Mouse (Mus musculus) retina, adult 2 months (tissue): Measurements from ENCODE around the gene Tbcd.

ENCODE experiments used
- DNase-seq: peaks from one replicate; pipeline ENCODE4 v3.0.0-alpha.2; 2012; ENCODE audit warnings: low read depth, low spot score

The Tbcd gene

DNA sequence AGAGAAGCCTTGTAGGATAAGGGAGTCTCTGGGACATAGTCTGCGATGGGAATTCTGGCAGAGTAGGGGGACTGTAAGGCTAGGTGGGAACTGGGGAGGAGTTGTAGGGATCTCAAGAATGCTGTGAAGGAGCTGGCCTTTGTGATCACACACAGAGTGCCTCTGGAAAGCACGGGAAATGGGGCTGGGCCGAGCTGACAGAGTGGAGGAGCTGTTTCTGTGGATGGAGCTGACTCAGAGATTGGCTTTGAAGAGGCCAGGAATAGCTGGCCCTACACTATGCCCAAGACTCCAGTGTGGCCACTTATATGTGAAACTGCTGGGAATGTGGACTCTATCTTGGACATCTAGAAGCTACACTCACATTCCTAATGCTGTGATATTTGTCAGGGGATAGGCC, 84.8 kb downstream of the Tbcd start:
- no peak for DNase-seq

DNA sequence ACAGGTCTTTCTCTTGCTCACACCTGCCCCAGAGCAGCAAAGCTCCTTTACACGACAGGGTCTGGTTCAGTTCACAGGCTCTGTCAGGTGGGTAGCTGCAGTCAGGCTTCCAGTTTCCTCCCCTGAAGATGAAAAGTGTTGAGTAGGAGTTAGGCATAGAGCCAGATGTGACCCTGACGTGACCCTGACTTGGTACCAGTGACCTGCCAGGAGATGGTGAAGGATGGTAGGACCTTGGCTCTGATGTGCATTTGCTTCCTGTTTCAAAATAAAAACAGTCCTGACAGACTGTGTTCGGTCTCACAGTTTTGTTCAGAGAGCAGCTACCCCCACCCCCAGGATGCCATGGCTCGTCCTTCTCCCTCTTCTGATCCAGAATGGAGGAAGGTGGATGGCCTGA, 90.7 kb downstream of the Tbcd start:
- DNase-seq: no peak

DNA sequence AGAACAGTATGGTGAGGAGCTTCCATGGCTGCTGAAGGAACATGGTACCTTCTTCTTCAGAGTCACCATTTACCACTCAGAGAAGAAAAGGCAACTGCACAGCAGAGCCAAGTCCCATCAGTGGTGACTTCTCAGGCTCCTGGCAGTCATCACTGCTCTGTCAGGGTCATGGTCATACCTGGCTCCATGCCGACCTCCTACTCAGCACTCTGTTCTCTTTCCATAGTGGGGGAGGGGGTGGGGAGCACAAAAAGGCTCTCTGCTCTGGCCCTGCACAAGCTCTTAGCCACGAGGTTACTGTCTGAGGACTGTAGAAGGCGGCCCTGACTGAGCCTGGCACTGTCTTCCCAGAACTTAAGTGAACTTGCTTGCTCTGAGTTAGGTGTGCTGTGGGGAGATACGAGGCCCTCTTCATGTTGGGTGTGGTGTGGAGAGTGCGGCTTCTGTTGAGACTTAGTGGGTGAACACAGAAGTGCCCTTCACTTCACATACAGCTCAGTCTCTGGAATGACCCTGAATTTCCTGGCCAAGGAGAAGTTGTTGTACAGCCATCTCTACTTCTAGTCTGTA, 91.6 kb downstream of the Tbcd start:
- no peak for DNase-seq

DNA sequence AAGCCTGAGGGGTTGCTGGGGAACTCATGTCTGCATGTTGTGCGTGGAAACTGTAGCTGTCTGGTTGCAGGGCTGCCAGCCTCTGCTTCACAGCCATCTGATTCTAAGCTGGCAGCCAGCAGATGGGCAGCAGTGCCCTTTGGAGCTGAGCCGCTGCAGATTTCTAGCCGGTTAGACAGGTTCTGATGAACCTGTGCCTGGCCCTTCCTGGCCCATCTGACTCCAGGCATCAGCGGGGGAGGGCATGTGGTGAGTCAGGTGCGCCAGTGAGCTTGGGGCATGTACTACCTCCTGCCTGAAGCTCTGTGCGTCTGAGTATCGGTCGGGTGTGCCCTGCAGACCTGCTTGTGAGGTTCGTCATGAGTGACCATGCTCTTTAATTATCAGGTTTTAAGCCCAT, 92.2 kb downstream of the Tbcd start:
- DNase-seq: no peak

DNA sequence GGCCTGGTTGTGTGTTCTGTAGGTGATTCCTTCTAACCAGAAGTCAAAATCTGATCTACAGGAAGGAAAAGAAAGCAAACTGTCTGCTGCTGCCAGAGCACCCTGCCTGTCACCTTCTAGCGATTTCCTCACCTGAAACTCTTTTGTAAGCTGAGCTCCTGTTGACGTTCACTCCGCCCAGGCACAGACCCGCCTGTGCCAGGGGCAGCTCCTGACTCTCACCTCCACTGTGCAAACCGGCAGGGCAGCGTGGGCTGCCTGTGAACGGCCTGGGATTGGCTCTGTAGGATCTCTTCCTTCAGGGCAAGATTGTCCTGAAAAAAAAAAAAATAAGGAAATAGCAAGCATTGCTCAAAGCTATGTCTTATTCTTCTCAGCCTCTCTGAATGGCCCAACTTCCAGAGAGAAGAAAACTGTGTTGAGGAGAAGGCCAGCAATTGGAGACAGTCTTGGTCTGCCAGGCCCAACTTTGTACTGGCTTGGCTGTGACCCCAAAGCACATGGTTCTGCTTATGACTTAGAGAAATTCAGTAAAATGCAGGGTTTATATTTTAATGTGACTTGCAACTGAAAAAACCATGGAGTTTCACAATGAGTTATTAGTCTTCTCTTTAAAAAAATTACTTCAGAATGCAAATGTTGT, 93.1 kb downstream of the Tbcd start:
- no peak for DNase-seq

DNA sequence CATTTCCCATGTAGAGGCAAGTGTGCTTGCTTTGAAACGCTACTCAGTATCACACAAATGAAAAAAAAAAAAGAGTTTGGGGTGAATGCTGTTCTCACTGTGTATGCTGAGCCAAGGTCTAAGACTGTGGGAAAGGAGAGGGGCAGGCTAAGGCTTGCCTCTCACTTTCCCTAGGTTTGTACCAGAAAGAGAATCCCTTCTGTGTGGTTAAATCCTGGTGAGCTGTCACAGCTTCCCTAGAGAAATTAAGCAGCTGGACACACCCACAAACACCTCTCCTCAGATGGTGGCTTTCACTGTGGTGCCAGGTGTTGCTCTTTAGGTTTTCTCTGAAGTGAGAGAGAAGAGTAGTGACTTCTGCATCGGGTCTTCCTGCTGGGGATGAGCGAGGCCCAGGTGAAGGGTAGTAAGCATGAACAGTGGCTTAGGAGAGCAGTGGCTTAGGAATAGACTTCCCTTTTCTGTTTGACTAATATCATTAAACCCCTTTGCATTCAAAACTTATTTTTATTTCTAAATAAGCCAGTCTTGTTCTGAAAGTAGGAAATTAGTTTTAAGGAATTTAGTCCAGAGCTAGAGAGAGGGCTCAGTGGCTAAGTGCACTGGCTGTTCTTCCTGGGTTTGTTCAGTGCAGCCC, 93.8 kb downstream of the Tbcd start:
- no peak for DNase-seq

DNA sequence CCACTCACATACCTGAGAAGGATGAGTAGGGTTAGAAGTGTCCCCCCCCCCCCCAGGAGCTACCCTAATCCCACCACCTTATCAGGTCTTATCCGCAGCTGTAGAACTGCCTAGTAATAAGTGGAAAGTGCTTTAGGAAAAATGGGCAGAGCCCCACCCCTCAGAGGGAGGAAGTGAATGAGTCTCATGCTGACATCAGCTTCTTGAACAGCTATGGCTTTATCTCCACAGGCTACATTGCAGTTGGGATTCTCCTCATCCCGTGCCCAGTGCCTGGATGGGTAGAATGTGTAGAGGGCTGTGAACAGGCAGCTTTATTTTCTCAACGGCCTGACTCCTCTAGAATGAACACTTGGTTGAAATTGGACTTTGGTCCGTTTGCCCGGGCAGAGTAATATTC, 95.5 kb downstream of the Tbcd start:
- no peak for DNase-seq

DNA sequence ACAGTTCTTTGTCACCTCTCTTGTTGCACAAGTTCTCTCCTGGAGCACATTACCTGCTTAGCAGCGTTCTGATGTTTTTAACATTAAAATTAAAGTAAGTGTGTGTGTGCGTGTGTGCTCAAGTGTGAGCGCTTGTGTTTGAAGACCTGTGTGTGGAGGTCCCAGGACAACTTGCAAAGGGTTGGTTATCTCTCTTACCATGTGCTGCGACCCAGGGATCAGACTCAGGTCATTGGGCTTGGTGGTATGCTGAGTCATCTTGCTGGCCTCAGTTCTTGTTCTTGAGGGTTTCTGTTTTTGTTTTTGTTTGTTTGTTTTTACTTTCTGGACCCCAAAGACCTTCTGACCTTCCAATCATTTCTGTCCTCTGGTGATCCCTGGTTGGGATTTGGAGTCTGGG, 96.2 kb downstream of the Tbcd start:
- DNase-seq: no peak

DNA sequence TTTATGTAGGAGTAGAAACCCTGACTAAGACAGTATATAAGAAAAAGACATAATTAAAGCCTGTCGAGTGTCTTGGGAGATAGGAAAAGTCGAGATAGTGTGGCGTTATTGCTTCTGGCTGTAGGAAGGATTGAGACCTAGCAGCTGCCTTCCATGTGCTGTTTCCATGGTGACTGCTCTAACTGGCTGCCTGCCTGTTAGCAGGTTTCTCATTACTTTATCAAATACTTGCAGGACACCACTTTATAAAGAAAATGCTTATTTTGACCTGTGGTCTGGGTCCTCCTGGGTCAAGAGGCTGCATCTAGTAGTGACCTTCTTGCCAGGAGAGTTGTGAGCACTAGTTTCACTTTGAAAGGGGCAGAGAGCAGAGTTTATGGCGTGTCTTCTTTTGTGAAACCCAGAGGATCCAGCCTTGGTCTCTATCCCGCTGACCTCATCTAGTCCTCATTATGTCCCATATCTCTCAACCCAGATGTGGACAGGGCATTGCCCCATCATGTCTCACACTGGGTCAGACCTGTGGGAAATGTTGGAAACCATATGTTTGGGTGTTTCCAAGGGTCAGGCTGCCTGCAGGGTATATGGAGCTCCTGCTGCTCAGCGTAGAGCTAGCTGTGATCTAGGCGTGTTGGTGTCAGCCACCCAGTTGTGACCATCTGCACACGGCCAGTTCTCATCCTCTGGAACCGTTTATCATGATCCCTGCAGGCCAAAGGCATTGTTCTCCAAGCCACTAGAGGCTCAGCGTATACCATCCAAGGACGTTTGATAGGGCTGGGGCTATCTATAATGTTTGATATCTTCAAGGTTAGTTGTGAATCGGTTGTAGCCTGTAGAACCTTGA, 97.5 kb downstream of the Tbcd start:
- DNase-seq: no peak

DNA sequence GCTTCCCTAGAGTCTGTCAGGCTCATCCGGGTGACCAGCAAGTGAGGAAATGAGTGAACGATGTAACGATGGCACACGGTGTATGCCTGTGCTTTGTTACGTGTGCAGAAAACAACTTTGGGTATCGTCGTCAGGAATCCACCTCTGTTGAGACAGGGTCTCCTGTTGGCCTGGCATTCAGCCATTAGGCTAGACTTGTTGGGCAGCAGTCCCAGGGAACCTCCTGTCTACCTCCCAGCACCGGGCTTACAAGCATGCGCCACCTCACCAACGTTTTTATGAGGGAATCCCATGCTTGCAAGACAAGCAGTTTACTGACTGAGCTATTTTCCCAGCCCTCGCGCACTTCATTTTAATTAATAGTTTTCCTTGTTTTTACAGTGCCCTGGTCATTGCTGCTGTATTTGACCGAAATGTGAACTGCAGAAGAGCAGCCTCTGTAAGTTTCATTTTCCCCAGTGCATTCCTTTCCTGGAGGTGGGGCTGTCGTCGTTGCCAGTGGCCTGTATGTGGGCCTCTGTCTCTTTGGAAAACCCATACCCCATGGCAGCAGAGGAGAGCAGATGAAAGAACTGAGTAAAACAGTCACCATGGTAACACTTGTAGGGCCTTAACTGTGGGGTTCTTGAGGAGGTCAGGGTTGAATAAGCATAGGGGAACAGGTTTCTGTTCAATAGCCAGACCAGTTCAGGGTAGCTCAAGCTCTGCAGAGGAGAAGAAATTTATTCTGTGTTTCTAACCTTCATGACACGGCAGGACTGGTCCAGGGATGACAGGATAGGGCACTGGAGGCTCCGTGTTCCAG, 98.3 kb downstream of the Tbcd start:
- DNase-seq: no peak

DNA sequence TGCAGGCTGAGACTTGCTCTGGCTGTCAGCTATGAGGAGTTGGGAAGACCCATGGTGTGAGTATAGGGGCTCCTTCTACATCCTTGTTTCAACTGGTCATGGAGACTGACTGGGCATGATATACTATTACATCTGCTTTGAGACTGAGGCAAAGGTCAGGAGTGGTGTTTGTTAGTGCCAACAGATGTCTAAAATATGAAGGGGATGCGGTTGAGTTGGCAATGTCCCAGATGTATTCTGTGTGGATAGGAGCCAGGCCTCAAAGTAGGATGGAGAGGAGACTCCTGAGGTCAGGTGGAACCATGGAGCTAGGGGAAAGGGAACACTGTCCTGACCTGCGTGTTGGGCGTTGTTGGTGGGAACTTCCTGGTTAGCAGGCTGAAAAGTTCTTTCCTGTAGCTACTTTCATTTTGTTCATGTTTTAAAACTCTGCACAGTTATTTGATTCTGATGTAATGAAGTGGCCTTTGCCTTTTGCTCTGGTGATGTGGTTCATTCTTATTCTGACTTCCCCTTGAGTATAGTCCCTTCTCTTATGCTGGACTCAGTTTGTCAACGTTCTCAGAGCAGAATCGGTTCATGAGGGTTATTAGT, 99.6 kb downstream of the Tbcd start:
- no peak for DNase-seq

DNA sequence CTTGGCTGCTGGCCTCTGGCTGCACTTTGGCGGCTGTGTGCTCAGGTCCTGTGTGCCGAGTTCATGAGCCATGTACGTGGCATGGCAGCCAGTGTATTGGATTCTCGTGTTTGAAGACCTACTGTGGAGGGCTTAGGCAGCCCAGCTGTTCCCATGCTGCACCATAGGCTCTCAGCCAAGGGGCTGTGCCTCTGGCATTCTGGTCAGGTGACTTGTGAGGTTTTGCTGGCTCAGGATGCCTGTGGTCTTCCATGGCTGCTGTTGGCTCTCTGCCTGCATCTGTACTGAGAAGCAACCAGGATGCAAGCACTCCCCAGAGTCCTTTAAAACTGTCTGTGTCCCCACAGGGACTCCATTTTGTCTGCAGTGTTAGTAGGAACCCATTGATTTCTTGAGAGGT, 100.4 kb downstream of the Tbcd start:
- DNase-seq: no peak

DNA sequence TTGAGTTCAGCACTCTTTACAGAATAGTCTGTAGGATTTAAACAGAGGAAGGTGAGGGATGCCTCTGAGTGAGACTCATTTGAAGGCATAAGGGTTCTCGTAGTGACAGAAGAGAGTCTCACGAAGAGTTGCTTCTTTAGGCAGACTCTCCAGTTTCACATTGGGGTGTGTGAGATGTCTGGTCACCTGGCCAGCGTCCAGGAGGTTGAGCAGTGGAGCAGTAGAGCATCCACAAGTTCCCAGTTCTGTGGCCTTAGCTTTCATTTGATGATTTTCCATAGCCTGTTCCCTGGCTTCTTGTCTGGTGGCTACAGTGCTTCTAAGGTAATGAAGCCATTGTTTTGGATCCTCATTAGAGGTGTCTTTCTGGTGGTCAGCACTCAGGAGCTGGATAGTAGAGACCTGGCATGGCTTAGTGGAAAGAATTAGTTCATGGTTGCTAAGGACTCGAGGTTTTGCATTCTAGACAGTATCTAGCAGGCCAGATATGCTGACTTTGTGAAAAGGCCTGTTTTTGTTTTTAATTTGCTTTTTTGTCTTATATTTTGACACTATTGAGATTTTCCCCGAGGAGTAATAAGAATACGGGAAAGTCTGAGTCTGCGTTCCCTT, 101.2 kb downstream of the Tbcd start:
- no peak for DNase-seq

DNA sequence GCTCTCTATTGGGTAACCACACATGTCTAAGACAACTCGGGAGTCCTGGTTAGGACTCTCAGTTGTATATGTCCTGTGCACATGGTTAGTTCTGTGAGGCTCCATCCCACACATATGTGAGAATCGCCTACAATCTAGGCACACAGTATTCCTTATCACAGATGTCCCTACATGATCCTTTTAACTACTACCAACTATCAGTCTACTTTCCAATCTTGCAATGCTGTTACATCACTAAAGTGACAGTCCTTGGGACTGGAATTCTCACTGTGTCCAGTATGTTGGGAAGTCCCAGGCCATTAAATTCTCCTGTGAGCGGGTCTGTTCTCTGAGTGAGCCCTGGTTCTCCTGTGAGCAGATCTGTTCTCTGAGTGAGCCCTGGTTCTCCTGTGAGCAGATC, 101.7 kb downstream of the Tbcd start:
- no peak for DNase-seq

DNA sequence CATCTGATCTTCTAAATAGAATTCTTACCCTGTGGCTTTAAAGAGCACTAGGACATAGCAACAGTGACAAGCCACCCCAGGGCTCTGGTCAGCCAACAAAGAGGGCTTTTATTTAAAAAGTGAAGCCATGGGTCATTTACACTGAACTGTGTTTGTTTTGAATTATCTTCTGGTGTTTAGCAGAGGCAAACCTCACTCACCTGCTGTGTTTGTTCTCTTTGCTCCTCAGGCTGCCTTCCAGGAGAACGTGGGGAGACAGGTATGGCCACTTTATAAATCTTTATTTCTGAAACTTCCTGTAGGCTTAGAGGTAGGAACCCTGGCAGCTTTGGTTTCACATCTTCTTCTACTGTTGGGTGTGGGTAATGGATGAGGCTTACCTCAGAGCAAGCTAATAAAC, 105.0 kb downstream of the Tbcd start:
- no peak for DNase-seq

DNA sequence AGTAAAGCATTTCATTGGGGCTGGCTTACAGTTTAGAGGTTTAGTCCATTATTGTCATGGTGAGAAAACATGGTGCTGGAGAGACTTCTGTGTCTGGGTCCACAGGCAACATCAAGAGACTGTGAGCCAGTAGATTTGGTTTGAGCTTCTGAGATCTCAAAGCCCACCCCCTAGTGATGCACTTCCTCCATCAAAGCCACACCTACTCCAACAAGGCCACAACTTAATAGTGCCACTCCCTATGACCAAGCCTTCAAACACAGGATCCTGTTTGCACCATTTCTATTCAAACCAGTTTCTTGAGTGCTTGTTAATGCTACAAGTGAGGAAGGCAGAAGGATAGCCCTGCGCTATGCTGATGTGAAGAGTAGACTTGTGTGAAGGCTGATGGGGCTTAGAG, 106.2 kb downstream of the Tbcd start:
- DNase-seq: no peak

DNA sequence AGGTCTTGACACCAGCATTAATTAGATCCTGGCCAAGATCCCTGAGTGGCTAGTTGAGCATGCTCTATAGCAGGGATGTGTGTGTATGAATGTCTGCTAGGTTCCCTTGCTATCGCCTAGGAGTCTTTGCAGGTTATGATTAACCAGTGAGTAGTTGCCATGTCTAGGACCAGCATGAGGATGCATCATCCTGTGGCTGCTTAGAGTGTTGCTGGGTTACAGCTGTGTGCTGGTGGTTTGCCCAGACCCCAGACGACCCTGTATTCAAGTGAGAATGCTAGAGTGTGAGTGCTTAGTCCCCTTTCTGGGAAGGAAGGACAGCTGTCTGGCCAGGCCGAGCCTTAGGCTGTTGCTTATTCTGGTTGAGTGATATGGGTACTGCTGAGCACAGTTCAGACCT, 106.8 kb downstream of the Tbcd start:
- DNase-seq: no peak

DNA sequence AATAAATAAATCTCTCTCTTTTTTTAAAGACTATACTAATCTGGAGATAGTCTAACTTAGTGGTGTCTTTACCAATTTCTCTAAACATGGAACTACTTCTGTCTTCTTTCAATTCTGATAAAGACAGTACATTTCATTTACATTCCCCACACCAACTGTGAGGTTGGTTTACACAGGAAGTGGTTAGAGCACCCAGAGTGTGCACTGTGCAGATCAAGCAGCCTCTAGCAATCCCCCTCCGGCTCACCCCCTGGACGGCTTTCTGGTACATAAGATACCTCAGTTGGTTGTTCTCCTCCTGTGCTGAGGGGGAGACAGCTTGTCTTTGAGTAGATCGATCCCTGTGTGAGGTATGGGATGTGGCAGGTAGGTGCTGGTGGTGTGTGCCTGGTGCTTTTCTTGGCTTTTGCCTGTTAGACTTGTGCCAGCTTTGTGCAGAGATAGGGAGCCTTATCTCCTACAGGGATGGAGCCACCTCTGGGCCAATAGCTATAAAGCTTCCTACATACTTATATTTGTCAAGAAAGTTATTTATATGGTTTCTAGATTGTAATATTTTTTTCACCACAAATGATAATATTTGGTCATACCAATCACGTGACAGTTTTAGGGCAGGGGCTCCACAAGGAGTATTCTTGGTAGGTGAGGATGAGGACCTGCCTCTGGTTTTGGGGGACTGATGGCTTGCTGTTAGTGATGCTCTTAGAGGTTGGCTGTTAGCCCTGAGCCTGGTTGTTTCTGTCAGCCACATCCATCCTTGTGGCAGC, 108.0 kb downstream of the Tbcd start:
- DNase-seq: no peak

DNA sequence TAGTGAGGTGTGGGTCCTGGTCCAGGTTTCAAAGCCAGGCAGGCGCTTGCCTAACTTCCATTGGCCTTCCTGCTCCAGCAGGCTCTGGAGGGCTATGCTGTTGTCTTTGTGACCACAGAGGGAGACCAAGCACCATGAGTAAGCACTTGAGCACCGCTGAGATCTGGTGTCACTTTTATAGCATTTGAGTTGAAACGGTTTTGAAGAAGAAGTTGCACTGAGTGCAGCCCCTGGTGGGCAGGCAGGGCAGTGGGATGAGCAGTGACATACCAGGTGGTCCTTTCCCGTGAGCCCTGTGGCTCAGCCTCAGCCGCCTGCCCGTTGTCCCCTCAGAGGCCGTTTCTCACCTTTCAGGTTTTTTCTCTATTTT, 108.5 kb downstream of the Tbcd start:
- DNase-seq: no peak

DNA sequence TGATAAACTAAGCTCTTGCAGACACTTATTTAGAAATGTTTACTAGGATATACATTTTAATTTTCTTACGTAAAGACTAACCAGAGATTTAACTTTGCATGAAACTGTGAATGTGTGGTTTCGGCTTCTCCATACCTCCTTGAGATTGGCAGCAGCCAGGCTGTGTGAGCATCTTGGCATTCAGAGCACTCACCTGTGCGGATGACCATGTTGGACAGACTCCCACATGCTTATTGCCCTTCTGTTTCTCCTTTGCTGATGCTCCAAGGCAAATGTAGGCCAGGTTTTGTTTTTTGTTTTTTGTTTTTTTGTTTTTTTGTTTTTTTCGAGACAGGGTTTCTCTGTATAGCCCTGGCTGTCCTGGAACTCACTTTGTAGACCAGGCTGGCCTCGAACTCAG, 111.6 kb downstream of the Tbcd start:
- DNase-seq: no peak
